Mouse (Mus musculus) megakaryocyte, embryonic 14.5 days (primary cell): ENCODE measurements around the gene Pnp.

Experiments used
- FLI1 ChIP-seq: IDR thresholded peaks from 2 replicates; pipeline ENCODE4 v1.6.1; 2012; ENCODE audit warnings: low read length, inconsistent platforms, mixed read lengths
- GATA1 ChIP-seq: IDR thresholded peaks from 3 replicates; pipeline ENCODE4 v1.6.1; 2012; ENCODE audit warnings: mixed read lengths, low read length, inconsistent platforms, borderline replicate concordance

GRCm38 (mm10) chr14:51008781-51009180 lies 77.9 kb downstream of the Pnp start:
- no peak for TF ChIP-seq GATA1
- no peak for TF ChIP-seq FLI1
